Mouse (Mus musculus): ENCODE measurements around the gene Psme4.

Psme4 gene

DNA sequence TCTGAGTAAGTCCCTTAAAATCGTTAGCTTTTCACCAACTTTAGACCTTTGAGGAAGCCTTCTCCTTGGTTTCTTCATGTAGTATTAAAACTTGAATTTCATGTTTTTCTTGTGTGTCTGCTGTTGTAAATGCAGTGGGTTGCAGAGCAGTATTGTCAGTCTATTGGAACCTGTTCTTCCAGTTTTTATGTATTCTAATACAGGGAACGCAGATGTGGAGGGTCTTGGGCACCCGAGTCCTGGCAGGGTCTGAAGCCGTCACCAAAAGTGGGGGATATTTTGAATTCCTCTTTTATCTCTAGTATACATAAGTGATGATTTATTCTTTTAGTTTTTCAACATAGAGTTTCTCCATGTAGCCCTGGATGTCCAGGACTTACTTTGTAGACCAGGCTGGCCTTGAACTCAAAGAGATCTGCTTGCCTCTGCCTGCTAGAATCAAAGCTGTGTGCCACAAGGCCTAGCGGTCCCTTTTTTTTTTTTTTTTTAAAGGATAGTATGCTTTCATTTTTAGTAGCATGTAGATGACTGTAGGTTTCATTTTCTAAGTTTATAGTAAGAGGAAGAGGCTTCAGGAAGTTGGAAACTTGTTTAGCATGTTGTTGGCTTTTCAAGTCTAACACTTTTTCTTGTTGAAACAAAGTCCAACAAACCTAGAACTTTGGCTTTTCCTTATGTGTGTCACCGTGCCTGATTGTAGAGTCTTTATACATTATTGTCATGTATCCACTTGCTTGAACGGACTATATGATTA lies 14.9 kb downstream of the Psme4 start:
- DNase-seq (ENCODE audit: low spot score in 2 of 2): no peak

DNA sequence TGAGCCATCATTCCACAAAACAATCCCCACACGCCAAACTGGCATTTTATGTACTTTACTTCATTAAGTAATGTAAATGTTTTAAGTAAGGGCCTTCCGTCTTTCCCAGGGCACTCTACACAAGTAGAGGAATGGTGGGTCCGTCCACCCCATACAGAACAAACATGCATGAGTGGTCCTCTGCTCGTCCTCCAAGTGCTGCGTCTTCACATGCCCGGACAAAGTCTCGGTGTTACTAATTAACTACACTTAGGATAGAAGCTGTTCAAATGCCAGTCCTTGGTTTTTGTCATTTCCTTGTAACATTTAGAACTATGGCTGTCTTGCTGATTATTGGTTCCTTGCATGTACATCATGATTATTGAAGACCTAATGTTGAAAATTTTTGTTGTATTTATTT lies 21.2 kb downstream of the Psme4 start:
- DNase-seq (ENCODE audit: low spot score in 2 of 2): no peak

- DNase-seq (ENCODE audit: low spot score in 2 of 2): no peak
These were observed 22.2 kb downstream of the Psme4 start for GRCm38 (mm10) chr11:30793753-30794152.

GRCm38 (mm10) chr11:30797236-30797635 lies 25.7 kb downstream of the Psme4 start:
- no peak for DNase-seq (ENCODE audit: low spot score in 2 of 2)

- DNase-seq (ENCODE audit: low spot score in 2 of 2): peak in 1 of 2 experiments; percentile 41
These were observed 28.0 kb downstream of the Psme4 start for GRCm38 (mm10) chr11:30799496-30799895.

DNA sequence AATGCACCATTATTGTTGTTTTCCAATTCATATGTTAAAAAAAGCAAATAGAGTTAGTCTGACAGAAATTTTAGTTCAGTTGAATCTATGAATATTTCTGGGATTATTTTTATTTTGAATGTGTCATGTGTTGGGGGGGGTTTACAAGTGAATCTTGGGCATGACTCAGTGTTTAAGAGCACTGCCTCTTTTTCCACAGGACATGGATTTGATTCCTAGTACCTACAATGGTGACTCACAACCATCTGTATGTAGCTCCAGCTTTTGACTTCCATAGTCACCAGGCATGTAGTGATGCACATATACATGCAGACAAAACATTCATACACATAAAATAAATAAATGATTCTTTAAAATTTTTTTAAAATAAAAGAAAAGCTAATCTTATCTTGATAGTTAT lies 28.6 kb downstream of the Psme4 start:
- DNase-seq (ENCODE audit: low spot score in 2 of 2): no peak

- no peak for DNase-seq (ENCODE audit: low spot score in 2 of 2)
These were observed 30.9 kb downstream of the Psme4 start for GRCm38 (mm10) chr11:30802421-30802820.

DNA sequence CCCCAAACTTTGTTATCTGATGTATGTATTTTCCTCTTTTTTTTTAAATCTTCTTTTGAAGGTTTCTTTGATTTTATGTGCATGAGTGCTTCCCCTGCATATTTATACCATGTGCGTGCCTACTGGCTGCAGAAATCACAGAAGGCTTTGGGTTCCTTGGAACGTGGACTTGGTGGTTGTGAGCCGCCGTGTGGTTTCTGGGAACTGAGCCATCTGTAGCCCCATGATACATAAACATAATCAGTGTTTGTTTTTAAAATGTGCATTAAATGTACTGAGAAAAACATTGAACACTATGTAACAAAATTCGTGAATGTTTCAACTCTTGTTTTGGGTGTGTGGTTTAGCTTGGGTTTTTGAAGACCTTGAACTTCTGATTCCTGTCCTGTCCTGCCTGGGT lies 49.6 kb downstream of the Psme4 start:
- no peak for DNase-seq (ENCODE audit: low spot score in 2 of 2)

GRCm38 (mm10) chr11:30838793-30839192 lies 67.3 kb downstream of the Psme4 start:
- no peak for DNase-seq (ENCODE audit: low spot score in 2 of 2)

- DNase-seq (ENCODE audit: low spot score in 2 of 2): no peak
These were observed 72.8 kb downstream of the Psme4 start for GRCm38 (mm10) chr11:30844355-30844754.

- no peak for DNase-seq (ENCODE audit: low spot score in 2 of 2)
These were observed 100.9 kb downstream of the Psme4 start for GRCm38 (mm10) chr11:30872425-30872824.

DNA sequence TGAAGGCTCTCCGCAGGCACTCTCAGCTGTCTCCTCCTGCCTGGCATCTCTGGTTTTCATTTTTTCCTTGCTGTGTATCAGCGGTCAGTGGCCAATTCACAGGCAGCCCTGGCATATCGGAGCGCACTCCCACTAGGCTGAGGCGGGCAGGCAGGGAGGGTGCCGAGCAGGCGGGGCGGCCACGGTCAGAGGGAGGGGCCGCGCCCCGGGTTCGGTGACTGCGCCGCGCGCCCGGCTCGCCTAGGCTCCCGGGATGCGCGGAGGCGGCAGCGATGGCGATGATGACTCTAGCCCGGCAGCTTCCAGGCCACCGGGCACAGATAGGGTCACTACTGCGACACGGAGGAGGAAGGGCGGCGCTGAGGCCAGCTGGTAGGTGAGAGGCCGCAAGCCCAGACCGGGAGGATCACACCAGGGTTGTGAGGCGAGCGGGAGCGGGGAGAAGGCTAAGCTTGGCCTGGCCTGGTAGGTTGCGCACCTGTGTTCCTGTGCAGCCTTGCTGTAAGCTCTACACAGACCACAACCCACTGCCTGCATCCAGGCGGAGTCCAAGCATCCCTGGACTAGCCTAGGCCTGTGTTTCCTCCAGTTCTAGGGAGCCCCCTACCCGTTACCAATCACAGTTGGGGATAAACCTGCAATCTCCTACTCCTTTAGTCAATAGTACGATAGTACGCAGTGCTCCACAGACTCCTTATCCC lies 113.8 kb downstream of the Psme4 start, which contains the start of the genes Gpr75 and Asb3:
Gene Gpr75, plus strand, starts transcription at position 188 of the 701 bp plus-strand sequence.
Gene Asb3, plus strand, starts transcription at position 246 of the 701 bp plus-strand sequence.
- peak; percentile 72 to 74 for DNase-seq (ENCODE audit: low spot score in 2 of 2)

DNA sequence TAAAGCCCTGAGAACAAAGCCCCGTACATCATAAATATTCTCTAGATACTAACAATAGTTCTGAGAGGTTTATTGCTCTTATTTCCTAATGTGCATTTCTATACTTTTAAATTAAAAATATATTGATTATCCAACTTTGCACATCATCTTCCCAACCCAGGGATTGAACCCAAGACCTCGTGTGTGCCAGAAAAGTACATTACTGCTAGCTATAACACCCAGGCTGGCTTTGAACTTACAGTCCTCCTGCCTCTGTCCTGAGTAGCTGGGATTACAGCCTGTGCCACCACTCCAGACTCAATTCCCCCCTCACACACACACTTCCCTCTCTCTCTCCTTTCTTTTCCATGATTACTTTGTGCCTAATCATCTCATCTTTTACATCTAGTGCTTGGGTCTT lies 116.6 kb downstream of the Psme4 start:
- DNase-seq (ENCODE audit: low spot score in 2 of 2): no peak

- DNase-seq (ENCODE audit: low spot score in 2 of 2): no peak
These were observed 124.7 kb downstream of the Psme4 start for GRCm38 (mm10) chr11:30896201-30896600.

- no peak for DNase-seq (ENCODE audit: low spot score in 2 of 2)
These were observed 127.8 kb downstream of the Psme4 start for GRCm38 (mm10) chr11:30899312-30899711.

DNA sequence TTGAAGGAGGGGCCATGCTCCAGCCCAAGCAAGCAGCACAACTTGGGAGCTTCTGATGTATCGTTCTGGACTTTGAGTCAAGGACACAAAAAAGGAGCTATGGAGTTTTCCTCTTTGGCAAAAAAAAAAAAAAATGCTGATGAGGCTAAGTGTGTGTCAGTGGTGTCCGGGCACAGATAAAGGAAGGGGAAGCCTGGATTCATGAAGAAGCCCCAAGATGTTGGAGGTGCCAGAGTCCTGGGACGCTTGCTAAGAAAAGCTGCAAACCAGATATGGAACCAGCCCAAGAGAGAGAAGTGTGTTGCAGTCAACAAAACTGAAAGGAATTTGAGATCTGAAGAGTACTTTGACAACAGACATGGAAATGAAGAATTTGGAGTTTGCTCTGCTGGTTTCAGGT lies 140.8 kb downstream of the Psme4 start:
- no peak for DNase-seq (ENCODE audit: low spot score in 2 of 2)

- no peak for DNase-seq (ENCODE audit: low spot score in 2 of 2)
These were observed 149.1 kb downstream of the Psme4 start for GRCm38 (mm10) chr11:30920641-30921040.

DNA sequence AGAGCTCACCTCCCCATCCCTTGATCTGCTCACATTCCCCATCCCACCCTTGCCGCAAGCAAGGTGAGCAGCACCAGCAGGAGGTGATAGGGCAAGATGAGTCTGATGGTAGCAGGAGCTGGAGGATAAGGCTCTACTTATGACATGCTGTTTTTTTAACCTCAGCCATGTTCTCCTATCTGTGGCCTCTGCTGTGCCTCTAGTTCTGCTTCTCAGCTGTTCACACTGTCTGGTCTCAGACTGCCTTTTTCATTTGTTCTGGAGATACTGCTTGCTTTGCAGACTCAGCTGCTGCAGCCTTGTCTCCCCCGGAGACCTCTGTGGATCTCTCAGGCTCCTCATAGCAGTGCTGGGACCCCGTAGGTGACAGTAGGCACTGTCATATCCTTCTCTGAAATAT lies 151.8 kb downstream of the Psme4 start:
- no peak for DNase-seq (ENCODE audit: low spot score in 2 of 2)

GRCm38 (mm10) chr11:30928079-30928478 lies 156.6 kb downstream of the Psme4 start:
- no peak for DNase-seq (ENCODE audit: low spot score in 2 of 2)

- no peak for DNase-seq (ENCODE audit: low spot score in 2 of 2)
These were observed 157.0 kb downstream of the Psme4 start for GRCm38 (mm10) chr11:30928498-30928897.

Data from right cerebral cortex, postnatal 10 days (tissue).